Mouse (Mus musculus) heart, embryonic 10.5 days (tissue): ENCODE data around the gene Pet100. TPM values are rescaled to one million over a fixed set of nuclear protein-coding genes. Genes with fewer than 3 reads are reported as not detected.

ENCODE experiments used
- DNase-seq: peaks from one replicate; pipeline ENCODE4 v3.0.0-alpha.2; 2017; ENCODE audit warnings: low spot score
- H3K27ac ChIP-seq: fragments of 300-500 bp; sonication (generic); 2 replicates; pipeline ENCODE4 v1.5.1; 2016; ENCODE audit warnings: mild to moderate bottlenecking
- H3K27me3 ChIP-seq: fragments of 300-500 bp; sonication (generic); 2 replicates; pipeline ENCODE4 v1.6.1; 2016; ENCODE audit warnings: mild to moderate bottlenecking; ENCODE audit not compliant: poor library complexity, insufficient read depth, severe bottlenecking
- H3K36me3 ChIP-seq: fragments of 300-500 bp; sonication (generic); 2 replicates; pipeline ENCODE4 v1.6.1; 2016; ENCODE audit warnings: mild to moderate bottlenecking, moderate library complexity
- H3K4me1 ChIP-seq: fragments of 300-500 bp; sonication (generic); 2 replicates; pipeline ENCODE4 v1.6.1; 2016; ENCODE audit warnings: mild to moderate bottlenecking
- H3K4me3 ChIP-seq: fragments of 300-500 bp; sonication (generic); 2 replicates; pipeline ENCODE4 v1.5.1; 2016; ENCODE audit warnings: mild to moderate bottlenecking, moderate library complexity
- H3K9me3 ChIP-seq: fragments of 300-500 bp; sonication (generic); 2 replicates; pipeline ENCODE4 v1.6.1; 2016; ENCODE audit warnings: mild to moderate bottlenecking, moderate library complexity
- WGBS: fragments of 180-500 bp; shearing (Covaris S2); methylation state at CpG from one replicate; pipeline ENCODE4 v1.1.7; 2016; 5-methylcytosine and 5-hydroxymethylcytosine counted together
- polyA plus RNA-seq: library from polyadenylated mRNA; unstranded; fragments of >200 nt; fragmentation: Nextera tagmentation; extraction: Ambion mirVana; gene quantifications from 2 replicates; pipeline ENCODE4 v1.2.1, GENCODE M21; 2016

The Pet100 gene
- polyA plus RNA-seq, 1 experiment from 2014 or later, result 94.8 TPM

DNA sequence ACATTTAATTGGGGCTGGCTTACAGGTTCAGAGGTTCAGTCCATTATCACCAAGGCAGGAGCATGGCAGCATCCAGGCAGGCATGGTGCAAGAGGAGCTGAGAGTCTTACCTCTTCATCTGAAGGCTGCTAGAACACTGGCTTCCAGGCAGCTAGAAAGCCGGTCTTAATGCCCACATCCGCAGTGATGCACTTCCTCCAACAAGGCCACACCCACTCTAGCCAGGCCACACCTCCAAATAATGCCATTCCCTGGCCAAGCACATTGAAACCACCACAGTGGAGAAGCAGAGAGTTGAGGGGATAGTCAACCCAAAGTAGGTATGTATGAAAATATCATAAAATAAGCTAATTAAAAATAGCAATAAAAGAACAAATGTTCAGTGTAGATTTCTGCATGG is 49.0 kb downstream of the Pet100 start:
- H3K4me3 ChIP-seq, result no peak overlapping the region
- WGBS, result 85% methylated on average over 2 of the region's 2 CpGs
- no peaks in the 10 kb centered on the region for H3K36me3 ChIP-seq
- no peak for DNase-seq
- H3K27ac ChIP-seq, result no peak overlapping the region
- no peaks in the 10 kb centered on the region for H3K4me1 ChIP-seq
- H3K9me3 ChIP-seq, result no peaks in the 10 kb centered on the region
- H3K27me3 ChIP-seq, result no peaks in the 10 kb centered on the region

DNA sequence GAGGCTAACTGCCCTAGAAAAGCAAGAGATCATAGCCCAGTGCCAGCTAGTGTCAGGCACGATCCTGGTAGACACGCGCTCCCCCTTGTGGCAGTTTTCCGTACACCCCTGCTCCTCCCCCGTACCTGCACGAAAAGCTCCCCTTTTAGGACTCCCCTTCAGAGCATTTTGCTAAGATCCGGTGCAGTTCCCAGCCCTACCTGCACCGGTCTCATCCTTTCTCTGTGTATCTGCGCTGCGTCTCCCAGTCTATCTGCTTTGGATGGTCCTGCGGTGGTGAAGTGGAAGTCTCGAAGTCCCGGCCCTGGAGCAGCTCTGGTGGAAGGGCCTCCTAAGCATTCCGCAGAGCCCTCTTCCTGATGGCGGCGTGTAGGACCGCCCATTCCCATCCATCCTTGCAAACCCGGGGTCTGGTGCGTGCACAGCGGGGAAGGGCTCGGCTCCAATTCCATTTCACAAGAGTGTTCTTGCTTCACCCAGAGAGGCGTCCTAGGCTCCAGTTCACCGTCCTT is 50.7 kb downstream of the Pet100 start, which contains the start of gene Fcor:
Fcor (minus strand) TSS at position 383 of the 512 bp plus-strand sequence.
- H3K36me3 ChIP-seq, result no peaks in the 10 kb centered on the region
- no peaks in the 10 kb centered on the region for H3K9me3 ChIP-seq
- H3K27ac ChIP-seq, result peak within 1 kb of the TSS; percentile 88
- WGBS, result under 1% methylated on average over 23 of the region's 23 CpGs
- 0 out of 2 replicates have a peak, but pooled peaks cover 4% of the 10 kb centered on the region for H3K4me1 ChIP-seq
- peak within 1 kb of the TSS; percentile 69 for H3K4me3 ChIP-seq
- peak; percentile 91 for DNase-seq
- H3K27me3 ChIP-seq, result no peaks in the 10 kb centered on the region

DNA sequence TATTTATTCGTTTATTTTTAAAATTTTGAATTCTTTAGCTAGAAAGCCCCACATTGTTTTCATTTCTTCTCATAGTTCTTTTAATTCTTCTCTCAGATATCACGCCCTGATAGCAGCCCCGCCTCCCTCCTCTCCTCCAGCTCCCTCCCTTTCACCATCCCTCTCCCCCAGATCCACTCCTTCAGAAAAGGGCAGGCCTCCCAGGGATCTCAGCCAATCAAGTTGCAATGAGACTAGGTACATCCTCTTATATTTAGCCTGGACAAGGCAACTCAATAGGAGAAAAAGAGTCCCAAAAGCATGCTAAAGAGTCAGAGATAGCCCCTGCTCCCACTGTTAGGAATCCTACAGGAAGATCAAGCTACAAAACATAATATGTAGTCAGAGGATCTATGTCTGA is 53.3 kb downstream of the Pet100 start:
- H3K36me3 ChIP-seq, result peaks cover 12% of the 10 kb centered on the region
- 0 out of 2 replicates have a peak, but pooled peaks cover 13% of the 10 kb centered on the region for H3K4me1 ChIP-seq
- H3K9me3 ChIP-seq, result no peaks in the 10 kb centered on the region
- 44% methylated on average over 3 of the region's 3 CpGs for whole genome bisulfite sequencing
- no peaks in the 10 kb centered on the region for H3K27me3 ChIP-seq
- no peak for DNase-seq
- no peak overlapping the region for H3K4me3 ChIP-seq
- no peak overlapping the region for H3K27ac ChIP-seq

Other genes starting within 250 kb of the Pet100 start
- gene Arhgef18, start 228.5 kb upstream of the Pet100 start, polyA plus RNA-seq, result 7.2 and 8.0 TPM in 2 replicates
- gene Pex11g, start 153.9 kb upstream of the Pet100 start, polyA plus RNA-seq, result 6.4 and 6.7 TPM in 2 replicates
- not detected in 2 replicates for gene Tex45, start 150.7 kb upstream of the Pet100 start, polyA plus RNA-seq
- gene Zfp358, start 128.4 kb upstream of the Pet100 start, polyA plus RNA-seq, result 35.0 and 41.7 TPM in 2 replicates
- 55.2 and 60.1 TPM in 2 replicates for gene Mcoln1, start 121.1 kb upstream of the Pet100 start, polyA plus RNA-seq
- 18.3 and 19.7 TPM in 2 replicates for gene Pnpla6, start 106.2 kb upstream of the Pet100 start, polyA plus RNA-seq
- gene C330021F23Rik, start 53.6 kb upstream of the Pet100 start, polyA plus RNA-seq, result 3.8 and 5.0 TPM in 2 replicates
- 2.3 and 3.9 TPM in 2 replicates for gene Camsap3, start 34.3 kb upstream of the Pet100 start, polyA plus RNA-seq
- 46.5 and 52.8 TPM in 2 replicates for gene Xab2, start 232 bp upstream of the Pet100 start, polyA plus RNA-seq
- gene Pcp2, start 4.0 kb downstream of the Pet100 start, polyA plus RNA-seq, result 0.31 TPM in 1 of 2 replicates, not detected in the other
- gene Stxbp2, start 9.4 kb downstream of the Pet100 start, polyA plus RNA-seq, result 79.1 and 81.4 TPM in 2 replicates
- 0.15 TPM in 1 of 2 replicates, not detected in the other for gene Retn, start 34.2 kb downstream of the Pet100 start, polyA plus RNA-seq
- gene Mcemp1, start 44.2 kb downstream of the Pet100 start, polyA plus RNA-seq, result 0.11 TPM in 1 of 2 replicates, not detected in the other
- gene Fcor, start 50.8 kb downstream of the Pet100 start, polyA plus RNA-seq, result 10.4 and 15.1 TPM in 2 replicates
- gene Trappc5, start 54.8 kb downstream of the Pet100 start, polyA plus RNA-seq, result 39.3 and 39.5 TPM in 2 replicates
- gene Fcer2a, start 72.6 kb downstream of the Pet100 start, polyA plus RNA-seq, result 0.12 and 0.24 TPM in 2 replicates
- gene Clec4g, start 99.1 kb downstream of the Pet100 start, polyA plus RNA-seq, result 4.3 and 7.4 TPM in 2 replicates
- gene Cd209a, start 127.4 kb downstream of the Pet100 start, polyA plus RNA-seq, result not detected in 2 replicates
- not detected in 2 replicates for gene Cd209e, start 232.8 kb downstream of the Pet100 start, polyA plus RNA-seq